Mouse (Mus musculus): Measurements from ENCODE around the gene Apoa2. TPM values are rescaled to one million over a fixed set of nuclear protein-coding genes. Genes with fewer than 3 reads are reported as not detected.

Gene Apoa2
- total RNA-seq, 2 experiments from 2014 or later: 1.7 to 1.8 TPM

GRCm38 (mm10) chr1:171205704-171206493 lies 19.0 kb upstream of the Apoa2 start:
- DNase-seq: no peak

- no peak for DNase-seq
Measured at GRCm38 (mm10) chr1:171209409-171209808, 15.4 kb upstream of the Apoa2 start.

- DNase-seq: no peak
Measured at GRCm38 (mm10) chr1:171212854-171213253, 12.0 kb upstream of the Apoa2 start.

GRCm38 (mm10) chr1:171213801-171214496 lies 10.9 kb upstream of the Apoa2 start, which contains the start of gene Nr1i3:
Gene Nr1i3 (plus strand): TSS chr1:171213970.
- no peak for DNase-seq

GRCm38 (mm10) chr1:171216241-171216955 lies 8.5 kb upstream of the Apoa2 start:
- DNase-seq: no peak

GRCm38 (mm10) chr1:171220871-171221270 lies 4.0 kb upstream of the Apoa2 start:
- DNase-seq: peak; percentile 92

GRCm38 (mm10) chr1:171221281-171222193 lies 3.3 kb upstream of the Apoa2 start:
- peak; percentile 36 for DNase-seq

GRCm38 (mm10) chr1:171222238-171223155 lies 2.4 kb upstream of the Apoa2 start, which contains the start of gene Tomm40l:
Gene Tomm40l (minus strand): TSS chr1:171222514.
- peak; percentile 92 for DNase-seq

- DNase-seq: no peak
Measured at GRCm38 (mm10) chr1:171223168-171223567, 1.7 kb upstream of the Apoa2 start.

GRCm38 (mm10) chr1:171223796-171224195 lies 1.1 kb upstream of the Apoa2 start:
- DNase-seq: no peak

- DNase-seq: no peak
Measured at GRCm38 (mm10) chr1:171226780-171227179, 1.9 kb downstream of the Apoa2 start.

- no peak for DNase-seq
Measured at GRCm38 (mm10) chr1:171227879-171228278, 3.0 kb downstream of the Apoa2 start.

GRCm38 (mm10) chr1:171229750-171230149 lies 4.9 kb downstream of the Apoa2 start:
- DNase-seq: no peak

GRCm38 (mm10) chr1:171230215-171230614 lies 5.4 kb downstream of the Apoa2 start:
- DNase-seq: no peak

- no peak for DNase-seq
Measured at GRCm38 (mm10) chr1:171231844-171232243, 7.0 kb downstream of the Apoa2 start.

- no peak for DNase-seq
Measured at GRCm38 (mm10) chr1:171232348-171232747, 7.5 kb downstream of the Apoa2 start.

- DNase-seq: no peak
Measured at GRCm38 (mm10) chr1:171232800-171233730, 8.2 kb downstream of the Apoa2 start.

GRCm38 (mm10) chr1:171234126-171234525 lies 9.3 kb downstream of the Apoa2 start, which contains the start of gene Fcer1g:
Gene Fcer1g (minus strand): TSS chr1:171234365.
- DNase-seq: no peak

GRCm38 (mm10) chr1:171234538-171234937 lies 9.7 kb downstream of the Apoa2 start:
- DNase-seq: no peak

All from heart, postnatal 4 days (tissue).